Mouse (Mus musculus): ENCODE data around the gene Rbbp5.

- TF ChIP-seq CTCF (IDR thresholded peaks at IDR 0.05; ENCODE audit: low read depth) = no peak
- TF ChIP-seq EP300 (optimal IDR thresholded peaks at IDR 0.05) = no peak
Observed at GRCm38 (mm10) chr1:132528647-132529334, 51.6 kb downstream of the Rbbp5 start.
